Mouse (Mus musculus): ENCODE results near the gene Egfr. TPM values are rescaled to one million over a fixed set of nuclear protein-coding genes. Genes with fewer than 3 reads are reported as not detected.

The Egfr gene
- total RNA-seq, 2 experiments from 2014 or later = 20.4 to 25.1 TPM

GRCm38 (mm10) chr11:16817336-16818034 lies 65.5 kb downstream of the Egfr start:
- no peak for DNase-seq
- intact Hi-C loops (cut with DNase I; ENCODE audit: low total_unique reads) = no loop called here

DNA sequence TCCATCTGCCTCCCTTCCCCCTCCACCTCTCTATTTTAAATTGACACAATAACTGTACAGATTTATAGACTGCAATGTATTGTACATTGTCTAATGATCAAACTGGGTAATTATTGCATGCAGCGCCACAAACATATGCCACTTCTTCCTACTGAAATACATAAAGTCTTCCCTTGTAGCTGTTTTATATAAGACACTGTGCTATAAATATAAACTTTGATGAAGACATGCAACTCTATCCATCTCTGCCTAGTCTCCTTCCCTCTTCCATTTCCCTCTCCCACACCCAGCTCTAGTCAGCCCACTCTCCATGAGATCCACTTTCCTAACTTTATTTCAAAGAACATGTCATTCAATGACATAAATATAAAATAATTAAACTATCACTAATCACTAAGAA lies 67.4 kb downstream of the Egfr start:
- intact Hi-C loops (cut with DNase I; ENCODE audit: low total_unique reads) = no loop called here
- DNase-seq = no peak

GRCm38 (mm10) chr11:16820138-16820537 lies 68.1 kb downstream of the Egfr start:
- DNase-seq = no peak
- intact Hi-C loops (cut with DNase I; ENCODE audit: low total_unique reads) = no loop called here

DNA sequence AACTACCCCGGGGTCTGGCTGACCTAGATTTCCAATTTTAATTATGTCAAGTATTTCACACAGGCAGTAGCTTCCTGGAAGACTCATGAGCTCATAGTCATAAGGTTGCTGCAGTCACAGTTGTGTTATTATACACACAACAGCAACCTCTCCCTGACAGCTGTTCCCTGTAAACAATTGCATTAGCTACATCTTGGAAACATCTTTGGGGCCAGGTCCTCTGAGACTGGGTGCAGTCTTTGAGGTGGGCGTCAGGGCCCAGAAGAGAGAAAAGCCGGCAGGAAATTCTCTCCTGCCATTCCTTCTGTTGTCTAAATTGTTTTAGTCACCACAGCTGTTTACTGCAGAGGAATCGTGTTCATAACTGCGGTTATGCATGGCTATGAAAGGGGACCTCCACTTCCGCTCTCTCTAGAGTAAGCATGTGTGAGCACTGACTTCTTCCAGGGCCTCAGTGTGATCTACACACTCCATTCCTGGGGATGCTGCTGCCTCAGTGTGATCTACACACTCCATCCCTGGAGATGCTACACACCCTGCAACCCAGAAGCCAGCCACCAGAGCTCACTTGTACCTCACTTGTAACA lies 69.8 kb downstream of the Egfr start:
- intact Hi-C loops (cut with DNase I; ENCODE audit: low total_unique reads) = no loop called here
- peak; percentile 24 for DNase-seq

DNA sequence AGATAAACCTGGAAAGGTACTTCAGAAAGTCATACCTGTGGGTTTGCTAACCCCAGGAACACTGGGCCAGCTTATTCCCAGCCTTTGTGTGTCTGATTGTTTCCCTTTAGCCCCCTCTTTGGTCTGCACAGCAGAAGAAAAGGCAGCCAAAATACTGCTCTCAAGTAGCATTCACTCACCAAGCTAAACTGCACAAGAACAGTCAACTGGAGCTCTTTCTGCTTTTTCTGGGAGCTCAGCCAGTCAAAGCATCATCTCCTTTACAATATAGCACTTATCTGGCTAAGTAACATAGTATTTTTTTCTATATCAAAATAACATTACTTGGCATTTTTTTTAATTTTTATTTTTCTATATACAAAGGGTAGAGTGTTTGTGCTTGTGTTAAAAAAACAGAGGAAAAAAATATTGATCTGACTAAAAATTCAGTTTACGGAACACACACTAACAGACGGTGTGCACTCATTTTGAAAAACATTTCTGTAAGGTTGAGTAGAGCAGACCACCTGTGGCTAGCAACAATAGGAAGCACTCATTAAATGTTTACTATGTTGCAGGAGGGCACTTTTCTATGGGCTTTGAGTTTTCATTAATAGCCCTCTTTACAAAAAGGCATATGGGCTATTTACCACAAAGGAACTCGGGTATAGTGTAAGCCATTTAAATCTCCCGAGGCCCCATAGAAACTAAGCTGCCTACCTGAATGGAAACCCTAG lies 72.0 kb downstream of the Egfr start:
- intact Hi-C loops (cut with DNase I; ENCODE audit: low total_unique reads) = no loop called here
- DNase-seq = no peak

DNA sequence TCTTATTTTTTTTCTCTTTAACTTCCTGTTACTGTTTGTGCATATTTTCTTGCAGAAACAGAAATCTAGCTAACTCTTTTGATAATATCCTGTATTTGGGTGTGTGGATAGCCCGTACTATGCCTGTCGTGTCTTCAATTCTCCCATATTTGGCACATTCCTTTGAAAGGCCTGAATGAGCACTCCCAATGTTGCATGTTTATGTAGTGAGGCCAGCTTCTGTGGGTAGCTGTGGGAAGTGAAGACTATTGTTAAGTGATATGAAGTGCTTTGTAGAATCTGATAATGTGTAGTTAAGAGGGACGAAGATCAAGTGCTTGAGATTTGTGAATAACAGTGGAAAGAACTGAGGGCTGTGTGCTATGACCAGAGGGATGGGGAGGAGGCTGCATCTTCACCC lies 77.5 kb downstream of the Egfr start:
- intact Hi-C loops (cut with DNase I; ENCODE audit: low total_unique reads) = no loop called here
- DNase-seq = no peak

- intact Hi-C loops (cut with DNase I; ENCODE audit: low total_unique reads) = no loop called here
- no peak for DNase-seq
These were observed 78.7 kb downstream of the Egfr start for GRCm38 (mm10) chr11:16830531-16831227.

DNA sequence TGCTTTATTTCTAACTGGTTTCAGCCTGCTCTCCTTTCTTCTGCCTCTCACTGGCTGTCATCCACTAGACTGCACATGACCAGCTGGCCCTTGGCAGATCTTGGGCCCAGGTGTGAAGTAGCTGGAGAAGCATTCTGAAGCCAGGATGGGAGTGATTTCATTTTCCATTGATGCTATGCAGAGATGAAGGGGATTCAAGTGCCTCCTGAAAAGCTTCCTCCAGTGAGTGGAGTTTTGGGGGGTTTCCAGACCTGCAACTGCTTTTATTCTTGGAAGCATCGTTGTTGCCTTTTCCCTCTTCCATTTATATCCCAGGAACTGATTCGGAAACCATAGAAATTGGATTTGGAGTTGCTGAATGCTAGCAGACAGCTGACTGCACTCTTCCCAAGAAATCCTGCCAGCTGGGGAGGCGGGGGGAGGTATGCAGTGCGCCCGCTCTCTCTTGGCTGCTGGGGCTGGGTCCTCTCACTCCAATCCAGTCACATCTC lies 80.0 kb downstream of the Egfr start:
- DNase-seq = peak; percentile 72
- intact Hi-C loops (cut with DNase I; ENCODE audit: low total_unique reads) = no loop called here

- intact Hi-C loops (cut with DNase I; ENCODE audit: low total_unique reads) = no loop called here
- DNase-seq = no peak
These were observed 86.8 kb downstream of the Egfr start for GRCm38 (mm10) chr11:16838772-16839171.

- intact Hi-C loops (cut with DNase I; ENCODE audit: low total_unique reads) = no loop called here
- DNase-seq = no peak
These were observed 90.9 kb downstream of the Egfr start for GRCm38 (mm10) chr11:16842924-16843323.

- peak; percentile 64 for DNase-seq
- intact Hi-C loops (cut with DNase I; ENCODE audit: low total_unique reads) = no loop called here
These were observed 92.0 kb downstream of the Egfr start for GRCm38 (mm10) chr11:16843889-16844568.

DNA sequence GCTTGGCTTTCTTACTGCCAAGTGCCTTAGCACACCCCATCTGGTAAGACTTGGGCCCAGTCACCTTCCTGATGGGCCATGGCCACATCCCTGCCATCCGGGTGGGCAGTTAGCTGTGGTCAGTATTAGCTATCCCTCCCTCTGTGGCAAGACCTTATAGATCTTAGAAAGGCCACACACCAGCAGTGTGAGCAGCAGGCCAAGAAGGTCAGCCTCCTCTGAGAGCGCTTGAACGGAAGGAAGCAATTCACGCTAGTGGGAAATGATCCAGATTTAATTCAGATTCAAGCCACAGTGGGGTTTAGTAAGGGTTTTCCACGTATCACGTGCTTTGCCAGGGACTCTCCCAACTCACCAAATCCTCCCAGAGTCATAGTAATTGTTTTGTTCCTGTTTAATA lies 96.9 kb downstream of the Egfr start:
- DNase-seq = peak; percentile 12
- intact Hi-C loops (cut with DNase I; ENCODE audit: low total_unique reads) = no loop called here

GRCm38 (mm10) chr11:16851361-16851760 lies 99.4 kb downstream of the Egfr start:
- no peak for DNase-seq
- intact Hi-C loops (cut with DNase I; ENCODE audit: low total_unique reads) = no loop called here

DNA sequence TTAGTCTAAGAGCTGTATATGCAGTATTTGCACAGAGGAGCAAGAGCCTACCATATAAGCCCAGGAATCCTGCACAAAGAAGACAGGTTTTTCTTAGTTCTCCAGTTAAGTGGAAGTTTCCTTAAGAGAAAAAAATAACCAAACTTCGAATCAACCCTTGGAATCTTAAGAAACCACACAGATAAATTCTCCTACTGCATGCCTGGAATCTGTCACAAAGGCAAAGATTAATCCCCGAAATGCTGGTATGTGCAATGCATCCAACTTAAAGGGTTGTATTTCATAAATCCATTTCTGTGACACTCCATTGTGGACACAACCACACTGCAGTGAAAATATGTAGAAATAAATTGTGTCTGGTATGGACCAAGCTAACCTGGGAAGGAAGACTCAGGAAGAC lies 102.1 kb downstream of the Egfr start:
- DNase-seq = no peak
- intact Hi-C loops (cut with DNase I; ENCODE audit: low total_unique reads) = no loop called here

- DNase-seq = no peak
- intact Hi-C loops (cut with DNase I; ENCODE audit: low total_unique reads) = no loop called here
These were observed 105.3 kb downstream of the Egfr start for GRCm38 (mm10) chr11:16857346-16857745.

GRCm38 (mm10) chr11:16861037-16861436 lies 109.0 kb downstream of the Egfr start:
- intact Hi-C loops (cut with DNase I; ENCODE audit: low total_unique reads) = loop anchor here (10.0 kb wide), 1 partner anchor 106 kb away; the partner anchor contains the start of gene Egfr
- DNase-seq = no peak

DNA sequence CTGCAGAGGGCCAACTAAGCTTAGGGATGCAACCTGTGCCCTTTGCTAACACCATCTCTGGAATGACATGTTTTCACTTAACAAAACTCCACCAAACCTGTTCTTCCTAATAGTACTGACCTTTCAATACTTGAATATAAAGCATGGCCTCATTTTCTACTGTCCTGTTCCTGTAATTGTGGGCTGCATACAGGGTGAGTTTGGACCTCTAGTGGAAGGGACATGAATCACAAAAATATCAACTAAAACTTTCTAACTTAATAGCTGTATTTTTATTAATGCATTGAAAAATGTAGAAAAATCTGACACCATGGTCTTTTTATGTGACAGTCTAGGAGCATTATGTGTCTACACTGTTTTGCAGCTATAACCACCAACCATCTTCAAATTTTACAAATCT lies 111.5 kb downstream of the Egfr start:
- intact Hi-C loops (cut with DNase I; ENCODE audit: low total_unique reads) = loop anchor here (10.0 kb wide), 1 partner anchor 109 kb away; the partner anchor contains the start of gene Egfr
- DNase-seq = no peak

GRCm38 (mm10) chr11:16864980-16865561 lies 113.1 kb downstream of the Egfr start:
- peak; percentile 63 for DNase-seq
- intact Hi-C loops (cut with DNase I; ENCODE audit: low total_unique reads) = loop anchor here (10.0 kb wide), 1 partner anchor 110 kb away; the partner anchor contains the start of gene Egfr

DNA sequence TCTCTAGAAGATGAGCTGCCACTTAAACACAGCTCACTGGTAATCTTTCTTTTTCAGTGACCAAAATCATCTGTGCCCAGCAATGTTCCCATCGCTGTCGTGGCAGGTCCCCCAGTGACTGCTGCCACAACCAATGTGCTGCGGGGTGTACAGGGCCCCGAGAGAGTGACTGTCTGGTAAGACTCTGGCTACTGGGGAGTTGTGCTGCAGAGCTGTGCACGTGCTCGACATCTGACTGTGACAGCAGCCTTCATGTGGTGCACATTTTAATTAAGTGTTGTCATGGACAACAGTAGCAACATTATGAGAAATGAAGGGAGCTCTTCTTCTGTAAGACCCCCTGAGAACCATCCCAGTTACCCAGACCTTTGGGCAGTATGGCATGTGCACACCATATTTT lies 116.0 kb downstream of the Egfr start:
- no peak for DNase-seq
- intact Hi-C loops (cut with DNase I; ENCODE audit: low total_unique reads) = loop anchor here (10.0 kb wide), 1 partner anchor 113 kb away; the partner anchor contains the start of gene Egfr
